In genomic region chr4:134751682-134752380, GRCm38 (mm10) we compare ENCODE assay signal across 13 mouse cellular contexts. TPM values are rescaled to one million over a fixed set of nuclear protein-coding genes. Genes with fewer than 3 reads are reported as not detected.
A peak's percentile ranks its signal among the peaks of the same experiment; 100 is the strongest.
DNase-seq lines count a peak whose midpoint lies in the region; ATAC-seq lines count a peak whose summit lies in the region.
"Had no signal": no experiment of that assay in that cellular context is flagged by ENCODE, and none has a peak within 500 bp of the region (broad histone marks: within the 10 kb centered on the region; RNA-seq: fewer than 3 reads in every experiment).

No protein-coding gene starts in this region.

- no peaks in the 10 kb centered on the region for H3K27me3 ChIP-seq in forebrain, embryonic 16.5 days (replicated peaks; ENCODE audit: control insufficient read depth, insufficient read depth, low read length)
- no peaks in the 10 kb centered on the region for H3K27me3 ChIP-seq in forebrain, embryonic 11.5 days (ENCODE audit: control insufficient read depth, insufficient read depth, low read length)
- no peaks in the 10 kb centered on the region for H3K27me3 ChIP-seq in liver, embryonic 13.5 days
- H3K27me3 ChIP-seq in midbrain, embryonic 10.5 days (ENCODE audit: low read depth, poor library complexity, severe bottlenecking) = no peaks in the 10 kb centered on the region
- H3K27me3 ChIP-seq: heart, embryonic 13.5 days; limb, embryonic 15.5 days had no signal

- intact Hi-C loops in left cerebral cortex, postnatal 10 days (cut with DNase I) = no loop called here

- H3K4me2 ChIP-seq in forebrain, embryonic 16.5 days (ENCODE audit: low read length) = no peak overlapping the region
- H3K4me2 ChIP-seq in forebrain, embryonic 11.5 days (ENCODE audit: low read depth, low read length, severe bottlenecking) = no peak overlapping the region
- peak overlapping the region; percentile 61 for H3K4me2 ChIP-seq in liver, embryonic 13.5 days
- H3K4me2 ChIP-seq: heart, embryonic 13.5 days; limb, embryonic 15.5 days; midbrain, embryonic 12.5 days had no signal

- H3K9ac ChIP-seq in forebrain, embryonic 16.5 days (replicated peaks; ENCODE audit: low read depth, low read length) = no peak overlapping the region
- H3K9ac ChIP-seq in forebrain, embryonic 11.5 days (ENCODE audit: low read length) = no peak overlapping the region
- peak overlapping the region; percentile 59 for H3K9ac ChIP-seq in liver, embryonic 13.5 days
- H3K9ac ChIP-seq: limb, embryonic 15.5 days; midbrain, embryonic 12.5 days had no signal

- no peaks in the 10 kb centered on the region for H3K9me3 ChIP-seq in forebrain, embryonic 16.5 days (ENCODE audit: control insufficient read depth, low read length)
- H3K9me3 ChIP-seq in forebrain, embryonic 11.5 days (ENCODE audit: control insufficient read depth, low read length) = no peaks in the 10 kb centered on the region
- no peaks in the 10 kb centered on the region for H3K9me3 ChIP-seq in liver, embryonic 13.5 days (replicated peaks)
- H3K9me3 ChIP-seq in midbrain, embryonic 10.5 days (replicated peaks) = no peaks in the 10 kb centered on the region
- H3K9me3 ChIP-seq: heart, embryonic 13.5 days; limb, embryonic 15.5 days; midbrain, embryonic 12.5 days had no signal

- peak overlapping the region; percentile 30; the same call in 1 of the 2 replicates for H3K27ac ChIP-seq in forebrain, embryonic 16.5 days (ENCODE audit: low read length)
- no peak overlapping the region for H3K27ac ChIP-seq in forebrain, embryonic 11.5 days (ENCODE audit: low read depth, low read length)
- peak overlapping the region; percentile 90 for H3K27ac ChIP-seq in liver, embryonic 13.5 days
- no peak overlapping the region for H3K27ac ChIP-seq in midbrain, embryonic 10.5 days (replicated peaks)
- H3K27ac ChIP-seq: midbrain, embryonic 12.5 days had no signal

- no peak for DNase-seq in forebrain, embryonic 11.5 days (ENCODE audit: low spot score)
- DNase-seq in liver, embryonic 13.5 days = peak; percentile 76
- no peak for DNase-seq in left cerebral cortex, postnatal 10 days (ENCODE audit: extremely low spot score in 1 of 2, low spot score in 2 of 2)
- no peak for DNase-seq in embryo, embryonic 9.5 days (ENCODE audit: extremely low spot score)
- DNase-seq in midbrain, embryonic 10.5 days (ENCODE audit: low spot score) = no peak
- DNase-seq: embryo, embryonic 11 days; right cerebral cortex, postnatal 4 days had no signal

- no peak overlapping the region for H3K4me3 ChIP-seq in forebrain, embryonic 16.5 days (replicated peaks; ENCODE audit: low read length)
- H3K4me3 ChIP-seq in forebrain, embryonic 11.5 days (ENCODE audit: low read depth, low read length) = no peak overlapping the region
- peak overlapping the region; percentile 2; the same call in 1 of the 2 replicates for H3K4me3 ChIP-seq in liver, embryonic 13.5 days (replicated peaks)
- H3K4me3 ChIP-seq in midbrain, embryonic 10.5 days = no peak overlapping the region
- H3K4me3 ChIP-seq: heart, embryonic 13.5 days; limb, embryonic 15.5 days; midbrain, embryonic 12.5 days had no signal

- ATAC-seq in forebrain, embryonic 16.5 days = no peak
- ATAC-seq in forebrain, embryonic 11.5 days (replicated peaks; ENCODE audit: low FRiP score) = no peak
- peak; percentile 41 for ATAC-seq in CD4-positive, CD25-positive, alpha-beta regulatory T cell, adult 4 months
- ATAC-seq in erythroblast, adult 5-6 weeks (replicated peaks; ENCODE audit: low FRiP score, poor library complexity, severe bottlenecking) = peak; percentile 73
- ATAC-seq in liver, embryonic 13.5 days (ENCODE audit: low read depth) = peak; percentile 90

- no peaks in the 10 kb centered on the region for H3K36me3 ChIP-seq in forebrain, embryonic 16.5 days (ENCODE audit: control insufficient read depth, insufficient read depth)
- no peaks in the 10 kb centered on the region for H3K36me3 ChIP-seq in forebrain, embryonic 11.5 days (ENCODE audit: control insufficient read depth, insufficient read depth, low read length)
- peaks cover 87% of the 10 kb centered on the region for H3K36me3 ChIP-seq in liver, embryonic 13.5 days
- peaks cover 7% of the 10 kb centered on the region; the same call in 1 of the 2 replicates for H3K36me3 ChIP-seq in midbrain, embryonic 10.5 days

- 86% methylated on average over 18 of the region's 18 CpGs for WGBS in forebrain, embryonic 16.5 days
- 87% methylated on average over 18 of the region's 18 CpGs for WGBS in forebrain, embryonic 11.5 days
- WGBS in liver, embryonic 13.5 days (ENCODE audit: insufficient replicate concordance) = 39% methylated on average over 18 of the region's 18 CpGs
- WGBS in midbrain, embryonic 10.5 days = 89% methylated on average over 18 of the region's 18 CpGs

- H3K4me1 ChIP-seq in forebrain, embryonic 16.5 days (replicated peaks; ENCODE audit: control insufficient read depth, insufficient read depth, low read length) = peaks cover 2% of the 10 kb centered on the region; the same call in 1 of the 2 replicates
- no peaks in the 10 kb centered on the region for H3K4me1 ChIP-seq in forebrain, embryonic 11.5 days (replicated peaks; ENCODE audit: control insufficient read depth, insufficient read depth, low read length)
- H3K4me1 ChIP-seq in liver, embryonic 13.5 days (replicated peaks) = peaks cover 85% of the 10 kb centered on the region
- peaks cover 38% of the 10 kb centered on the region for H3K4me1 ChIP-seq in midbrain, embryonic 10.5 days

RNA-seq across cellular contexts. Expression of gene Ldlrap1, which starts 16.0 kb away (rescaled TPM):
- 2.9 and 3.3 TPM in 2 replicates for polyA plus RNA-seq in forebrain, embryonic 16.5 days (2015; fragmentation: Nextera tagmentation; extraction: Ambion mirVana)
- polyA plus RNA-seq in forebrain, embryonic 11.5 days (2014; fragmentation: Nextera tagmentation; extraction: Ambion mirVana) = 7.4 and 7.9 TPM in 2 replicates
- 10 to 100 TPM; 26.1 to 42.4 TPM for polyA plus RNA-seq in CD4-positive, CD25-positive, alpha-beta regulatory T cell, adult 4 months (2017; shearing (Covaris generic))
- 5.6 and 10.9 TPM in 2 replicates for total RNA-seq in erythroblast, adult 5-6 weeks (2015; ENCODE audit: low replicate concordance)
- total RNA-seq in erythroblast, adult 5-6 weeks (2017; ENCODE audit: low replicate concordance) = 4.7 and 6.6 TPM in 2 replicates
- 20.3 and 23.1 TPM in 2 replicates for polyA plus RNA-seq in liver, embryonic 13.5 days (2015; fragmentation: Nextera tagmentation; extraction: Ambion mirVana)
- total RNA-seq in left cerebral cortex, postnatal 10 days (2021) = 1 to 10 TPM; 2.4 to 3.4 TPM
- 8.6 and 9.3 TPM in 2 replicates for polyA plus RNA-seq in midbrain, embryonic 10.5 days (2016; fragmentation: Nextera tagmentation; extraction: Ambion mirVana)

RNA-seq across cellular contexts. Expression of gene Man1c1, which starts 47.7 kb away (rescaled TPM):
- 2.3 and 2.9 TPM in 2 replicates for polyA plus RNA-seq in forebrain, embryonic 16.5 days (2015; fragmentation: Nextera tagmentation; extraction: Ambion mirVana)
- 5.2 and 5.3 TPM in 2 replicates for polyA plus RNA-seq in forebrain, embryonic 11.5 days (2014; fragmentation: Nextera tagmentation; extraction: Ambion mirVana)
- 1 to 10 TPM; 1.0 to 1.4 TPM for polyA plus RNA-seq in CD4-positive, CD25-positive, alpha-beta regulatory T cell, adult 4 months (2017; shearing (Covaris generic))
- 4.2 and 6.1 TPM in 2 replicates for total RNA-seq in erythroblast, adult 5-6 weeks (2015; ENCODE audit: low replicate concordance)
- 1.4 and 2.8 TPM in 2 replicates for total RNA-seq in erythroblast, adult 5-6 weeks (2017; ENCODE audit: low replicate concordance)
- 1.2 and 1.3 TPM in 2 replicates for polyA plus RNA-seq in liver, embryonic 13.5 days (2015; fragmentation: Nextera tagmentation; extraction: Ambion mirVana)
- 10 to 100 TPM; 19.9 to 20.1 TPM for total RNA-seq in left cerebral cortex, postnatal 10 days (2021)
- polyA plus RNA-seq in midbrain, embryonic 10.5 days (2016; fragmentation: Nextera tagmentation; extraction: Ambion mirVana) = 2.8 and 3.1 TPM in 2 replicates

Comparison
In these comparisons a context has a peak if more than half of its experiments do, and no peak if none do; other contexts are left out.
1. H3K27ac ChIP-seq: peak in forebrain, embryonic 16.5 days (single experiment) and liver, embryonic 13.5 days (single experiment); none in forebrain, embryonic 11.5 days (single experiment) and midbrain, embryonic 10.5 days (single experiment).
2. ATAC-seq: peak in CD4-positive, CD25-positive, alpha-beta regulatory T cell, adult 4 months (single experiment), erythroblast, adult 5-6 weeks (single experiment) and liver, embryonic 13.5 days (single experiment); none in forebrain, embryonic 16.5 days (single experiment) and forebrain, embryonic 11.5 days (single experiment).